Mouse (Mus musculus) lung, embryonic 14.5 days (tissue): ENCODE measurements around the gene Cacnb1. TPM values are rescaled to one million over a fixed set of nuclear protein-coding genes. Genes with fewer than 3 reads are reported as not detected.

ENCODE experiments used
- ATAC-seq: fragments of 200-750 bp; cut with Nextera tagmentation; 2 replicates; pipeline ENCODE4 v1.8.0; 2017; ENCODE audit warnings: mild to moderate bottlenecking, moderate TSS enrichment, moderate library complexity; ENCODE audit not compliant: insufficient read depth
- DNase-seq: peaks from one replicate; pipeline ENCODE4 v3.0.0-alpha.2; 2015
- H3K27ac ChIP-seq: fragments of 300-500 bp; sonication (generic); 2 replicates; pipeline ENCODE4 v1.5.1; 2014; ENCODE audit warnings: low read depth, mild to moderate bottlenecking, moderate library complexity
- H3K27me3 ChIP-seq: fragments of 300-500 bp; sonication (generic); 2 replicates; pipeline ENCODE4 v1.6.1; 2014; ENCODE audit warnings: low read length, control low read depth; ENCODE audit not compliant: insufficient read depth
- H3K36me3 ChIP-seq: fragments of 300-500 bp; sonication (generic); 2 replicates; pipeline ENCODE4 v1.6.1; 2014; ENCODE audit warnings: control low read depth; ENCODE audit not compliant: insufficient read depth
- H3K4me1 ChIP-seq: fragments of 300-500 bp; sonication (generic); 2 replicates; pipeline ENCODE4 v1.6.1; 2014; ENCODE audit warnings: antibody characterized with exemption, control low read depth; ENCODE audit not compliant: insufficient read depth
- H3K4me2 ChIP-seq: fragments of 300-500 bp; sonication (generic); 2 replicates; pipeline ENCODE4 v1.6.1; 2014; ENCODE audit warnings: mild to moderate bottlenecking
- H3K4me3 ChIP-seq: fragments of 300-500 bp; sonication (generic); 2 replicates; pipeline ENCODE4 v1.5.1; 2014; ENCODE audit warnings: low read depth, low read length
- H3K9ac ChIP-seq: fragments of 300-500 bp; sonication (generic); 2 replicates; pipeline ENCODE4 v1.6.1; 2014
- H3K9me3 ChIP-seq: fragments of 300-500 bp; sonication (generic); 2 replicates; pipeline ENCODE4 v1.6.1; 2016; ENCODE audit warnings: low read depth, low read length, control low read depth
- CTCF ChIP-seq: IDR thresholded peaks from 2 replicates; pipeline ENCODE4 v1.5.1; 2016; ENCODE audit warnings: antibody characterized with exemption, low read depth
- WGBS: fragments of 180-500 bp; shearing (Covaris S2); extraction: QIAGEN DNeasy Blood & Tissue Kit; methylation state at CpG from one replicate; pipeline ENCODE4 v1.1.7; 2014; 5-methylcytosine and 5-hydroxymethylcytosine counted together
- polyA plus RNA-seq: library from polyadenylated mRNA; unstranded; fragments of >200 nt; fragmentation: Nextera tagmentation; extraction: Ambion mirVana; gene quantifications from 2 replicates; pipeline ENCODE4 v1.2.1, GENCODE M21; 2014

Cacnb1 gene
- polyA plus RNA-seq, 1 experiment from 2014 or later = 5.5 TPM

GRCm38 (mm10) chr11:97968385-97968784, 54.4 kb downstream of the Cacnb1 start:
- ATAC-seq = no peak
- 67% methylated on average over 5 of the region's 5 CpGs for WGBS

GRCm38 (mm10) chr11:97967114-97967513, 55.7 kb downstream of the Cacnb1 start:
- 23% methylated on average over 2 of the region's 2 CpGs for WGBS
- H3K4me3 ChIP-seq = no peak overlapping the region
- H3K36me3 ChIP-seq = no peaks in the 10 kb centered on the region
- no peak overlapping the region for H3K4me2 ChIP-seq
- no peak overlapping the region for H3K27ac ChIP-seq
- no peaks in the 10 kb centered on the region for H3K4me1 ChIP-seq
- DNase-seq = no peak
- no peak overlapping the region for H3K9ac ChIP-seq
- ATAC-seq = no peak
- TF ChIP-seq CTCF = no peak
- no peaks in the 10 kb centered on the region for H3K27me3 ChIP-seq
- H3K9me3 ChIP-seq = no peaks in the 10 kb centered on the region

More at GRCm38 (mm10) chr11:97968385-97968784, 54.4 kb downstream of the Cacnb1 start:
- no peak for DNase-seq
- no peaks in the 10 kb centered on the region for H3K9me3 ChIP-seq
- no peak overlapping the region for H3K9ac ChIP-seq
- no peak overlapping the region for H3K27ac ChIP-seq
- H3K4me2 ChIP-seq = no peak overlapping the region
- H3K4me1 ChIP-seq = no peaks in the 10 kb centered on the region
- H3K4me3 ChIP-seq = no peak overlapping the region
- H3K36me3 ChIP-seq = no peaks in the 10 kb centered on the region
- H3K27me3 ChIP-seq = no peaks in the 10 kb centered on the region
- TF ChIP-seq CTCF = no peak

GRCm38 (mm10) chr11:97960907-97961306, 61.9 kb downstream of the Cacnb1 start:
- H3K4me3 ChIP-seq = no peak overlapping the region
- no peaks in the 10 kb centered on the region for H3K36me3 ChIP-seq
- H3K9me3 ChIP-seq = no peaks in the 10 kb centered on the region
- no peak for ATAC-seq
- TF ChIP-seq CTCF = peak; percentile 63
- DNase-seq = no peak
- H3K4me1 ChIP-seq = no peaks in the 10 kb centered on the region
- H3K4me2 ChIP-seq = no peak overlapping the region
- H3K27me3 ChIP-seq = no peaks in the 10 kb centered on the region
- H3K9ac ChIP-seq = no peak overlapping the region
- no peak overlapping the region for H3K27ac ChIP-seq
- 86% methylated on average over 1 of the region's 1 CpGs for WGBS

GRCm38 (mm10) chr11:97959300-97959680, 63.5 kb downstream of the Cacnb1 start:
- Histone ChIP-seq H3K27me3 (no peaks in the 10 kb centered on the region), H3K27ac (no peak overlapping the region), H3K36me3 (no peaks in the 10 kb centered on the region), H3K4me1 (0 out of 2 replicates have a peak, but pooled peaks cover 2% of the 10 kb centered on the region), H3K9me3 (no peaks in the 10 kb centered on the region), H3K9ac (no peak overlapping the region), H3K4me2 (no peak overlapping the region), H3K4me3 (no peak overlapping the region)
- no peak for ATAC-seq
- WGBS = 62% methylated on average over 5 of the region's 5 CpGs
- TF ChIP-seq CTCF = no peak
- peak; percentile 27 for DNase-seq

- Histone ChIP-seq H3K4me1 (0 out of 2 replicates have a peak, but pooled peaks cover 3% of the 10 kb centered on the region), H3K36me3 (no peaks in the 10 kb centered on the region), H3K27me3 (no peaks in the 10 kb centered on the region), H3K4me3 (no peak overlapping the region), H3K9ac (no peak overlapping the region), H3K9me3 (no peaks in the 10 kb centered on the region), H3K27ac (no peak overlapping the region), H3K4me2 (no peak overlapping the region)
- TF ChIP-seq CTCF = no peak
- 69% methylated on average over 7 of the region's 7 CpGs for WGBS
- ATAC-seq = no peak
- no peak for DNase-seq
These were observed 64.1 kb downstream of the Cacnb1 start for GRCm38 (mm10) chr11:97958641-97959299.

- Histone ChIP-seq H3K36me3 (no peaks in the 10 kb centered on the region), H3K9me3 (no peaks in the 10 kb centered on the region), H3K9ac (no peak overlapping the region), H3K4me1 (0 out of 2 replicates have a peak, but pooled peaks cover 3% of the 10 kb centered on the region), H3K4me2 (no peak overlapping the region), H3K4me3 (no peak overlapping the region), H3K27ac (no peak overlapping the region), H3K27me3 (no peaks in the 10 kb centered on the region)
- WGBS = 40% methylated on average over 6 of the region's 6 CpGs
- no peak for TF ChIP-seq CTCF
- no peak for DNase-seq
- ATAC-seq = no peak
These were observed 65.8 kb downstream of the Cacnb1 start for GRCm38 (mm10) chr11:97956905-97957560.

GRCm38 (mm10) chr11:97955915-97956314, 66.9 kb downstream of the Cacnb1 start:
- 69% methylated on average over 4 of the region's 4 CpGs for WGBS
- ATAC-seq (no peak), DNase-seq (no peak)
- TF ChIP-seq CTCF = no peak
- Histone ChIP-seq H3K36me3 (no peaks in the 10 kb centered on the region), H3K9me3 (no peaks in the 10 kb centered on the region), H3K4me1 (0 out of 2 replicates have a peak, but pooled peaks cover 3% of the 10 kb centered on the region), H3K27me3 (no peaks in the 10 kb centered on the region), H3K4me2 (no peak overlapping the region), H3K9ac (no peak overlapping the region), H3K4me3 (no peak overlapping the region), H3K27ac (no peak overlapping the region)
